Mouse (Mus musculus) ES-E14 (cell line): ENCODE results near the gene 2310022A10Rik.

Experiments
- CHD2 ChIP-seq: IDR thresholded peaks from 2 replicates; pipeline ENCODE4 v1.6.1; 2014; ENCODE audit warnings: mild to moderate bottlenecking, low read depth, low read length, inconsistent platforms
- HCFC1 ChIP-seq: IDR thresholded peaks from 2 replicates; pipeline ENCODE4 v1.6.1; 2012; ENCODE audit warnings: low read length, inconsistent platforms, borderline replicate concordance; ENCODE audit not compliant: insufficient read depth
- MAFK ChIP-seq: IDR thresholded peaks from 2 replicates; pipeline ENCODE4 v1.6.1; 2014; ENCODE audit warnings: mild to moderate bottlenecking, low read depth, low read length, inconsistent platforms; ENCODE audit not compliant: insufficient read depth
- ZC3H11A ChIP-seq: IDR thresholded peaks from 2 replicates; pipeline ENCODE4 v1.6.1; 2012; ENCODE audit warnings: low read depth, mild to moderate bottlenecking, inconsistent platforms, low read length, borderline replicate concordance
- ZNF384 ChIP-seq: IDR thresholded peaks from 2 replicates; pipeline ENCODE4 v1.6.1; 2012; ENCODE audit warnings: low read depth, low read length, inconsistent platforms

DNA sequence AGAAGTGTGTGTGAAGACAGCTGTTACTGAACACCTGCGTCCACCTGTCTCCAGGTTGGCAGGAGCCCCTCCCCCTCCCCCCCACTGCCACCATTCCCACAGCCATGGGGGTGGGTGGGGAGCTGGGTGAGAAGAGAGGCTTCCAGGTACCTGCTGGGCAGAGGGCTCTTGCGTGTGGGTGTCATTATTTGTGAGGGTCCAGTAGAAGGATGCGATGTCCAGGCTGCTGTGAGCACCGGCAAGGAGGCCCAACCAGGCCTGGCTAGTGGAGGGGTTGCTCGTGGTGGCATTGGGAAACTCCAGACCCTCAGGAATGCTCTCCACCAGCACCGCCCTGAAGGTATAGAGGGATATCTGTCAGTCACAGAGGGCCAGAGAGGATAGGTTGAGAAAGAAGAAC is 12.1 kb upstream of the 2310022A10Rik start:
- TF ChIP-seq CHD2 = no peak
- TF ChIP-seq ZC3H11A = no peak
- no peak for TF ChIP-seq HCFC1
- no peak for TF ChIP-seq MAFK
- no peak for TF ChIP-seq ZNF384
